Mouse (Mus musculus) inflammation-experienced regulatory T-cells, adult 6 months (primary cell): ENCODE measurements around the gene Sgpl1. TPM values are rescaled to one million over a fixed set of nuclear protein-coding genes. Genes with fewer than 3 reads are reported as not detected.

Experiments used
- ATAC-seq: one replicate; pipeline ENCODE4 v1.8.0; 2017
- polyA plus RNA-seq, 3 experiments: library from polyadenylated mRNA; unstranded; fragments of 100-300 nt; shearing (Covaris generic); gene quantifications; one replicate each; pipeline ENCODE4 v1.2.1; 2017

The Sgpl1 gene
- 10 to 100 TPM; 23.1 to 28.9 (median 27.1) TPM for polyA plus RNA-seq

GRCm38 (mm10) chr10:61147157-61148040 lies at the start of gene Sgpl1:
Gene Sgpl1 (minus strand): TSS chr10:61147703.
- ATAC-seq = peak; percentile 76

GRCm38 (mm10) chr10:61195718-61196291 lies 48.3 kb upstream of the Sgpl1 start:
- no peak for ATAC-seq

GRCm38 (mm10) chr10:61195216-61195615 lies 47.7 kb upstream of the Sgpl1 start:
- ATAC-seq = no peak

- no peak for ATAC-seq
Observed at GRCm38 (mm10) chr10:61194611-61195010, 47.1 kb upstream of the Sgpl1 start.

- ATAC-seq = no peak
Observed at GRCm38 (mm10) chr10:61188010-61188409, 40.5 kb upstream of the Sgpl1 start.

- ATAC-seq = no peak
Observed at GRCm38 (mm10) chr10:61187001-61187400, 39.5 kb upstream of the Sgpl1 start.

GRCm38 (mm10) chr10:61179927-61180326 lies 32.4 kb upstream of the Sgpl1 start:
- ATAC-seq = no peak

- ATAC-seq = no peak
Observed at GRCm38 (mm10) chr10:61178687-61179086, 31.2 kb upstream of the Sgpl1 start.

- ATAC-seq = no peak
Observed at GRCm38 (mm10) chr10:61177751-61178150, 30.2 kb upstream of the Sgpl1 start.

GRCm38 (mm10) chr10:61176221-61176790 lies 28.8 kb upstream of the Sgpl1 start:
- no peak for ATAC-seq

GRCm38 (mm10) chr10:61175442-61176204 lies 28.1 kb upstream of the Sgpl1 start:
- no peak for ATAC-seq

- ATAC-seq = no peak
Observed at GRCm38 (mm10) chr10:61174711-61175441, 27.4 kb upstream of the Sgpl1 start.

GRCm38 (mm10) chr10:61172496-61172895 lies 25.0 kb upstream of the Sgpl1 start:
- ATAC-seq = no peak

GRCm38 (mm10) chr10:61171654-61172053 lies 24.2 kb upstream of the Sgpl1 start, which contains the start of gene Tbata:
Gene Tbata (plus strand): TSS chr10:61171954.
- no peak for ATAC-seq

GRCm38 (mm10) chr10:61168393-61168792 lies 20.9 kb upstream of the Sgpl1 start:
- ATAC-seq = no peak

- ATAC-seq = no peak
Observed at GRCm38 (mm10) chr10:61167333-61168096, 20.0 kb upstream of the Sgpl1 start.

- ATAC-seq = no peak
Observed at GRCm38 (mm10) chr10:61162366-61162765, 14.9 kb upstream of the Sgpl1 start.

GRCm38 (mm10) chr10:61160671-61161070 lies 13.2 kb upstream of the Sgpl1 start:
- ATAC-seq = no peak

GRCm38 (mm10) chr10:61160089-61160488 lies 12.6 kb upstream of the Sgpl1 start:
- ATAC-seq = no peak

- no peak for ATAC-seq
Observed at GRCm38 (mm10) chr10:61158594-61158993, 11.1 kb upstream of the Sgpl1 start.

- ATAC-seq = no peak
Observed at GRCm38 (mm10) chr10:61156453-61156852, 8.9 kb upstream of the Sgpl1 start.
